Mouse (Mus musculus) heart, adult 9 months (tissue): ENCODE measurements around the gene Sorcs1.
A peak's percentile ranks its signal among the peaks of the same experiment; 100 is the strongest.

Source experiments
- DNase-seq, 2 experiments: peaks; one replicate each; pipeline ENCODE4 v3.0.0; 2022; ENCODE audit warnings: low spot score in 2 of 2

The Sorcs1 gene

GRCm38 (mm10) chr19:50677903-50678896 is at the start of gene Sorcs1:
Sorcs1 (minus strand) TSS chr19:50678646.
- DNase-seq, result no peak

GRCm38 (mm10) chr19:50683277-50683676 is 4.8 kb upstream of the Sorcs1 start:
- DNase-seq, result no peak

GRCm38 (mm10) chr19:50678946-50679345 is 500 bp upstream of the Sorcs1 start:
- DNase-seq, result no peak

- no peak for DNase-seq
Measured at GRCm38 (mm10) chr19:50676578-50677524, 1.6 kb downstream of the Sorcs1 start.

GRCm38 (mm10) chr19:50674921-50675320 is 3.5 kb downstream of the Sorcs1 start:
- DNase-seq, result no peak

DNA sequence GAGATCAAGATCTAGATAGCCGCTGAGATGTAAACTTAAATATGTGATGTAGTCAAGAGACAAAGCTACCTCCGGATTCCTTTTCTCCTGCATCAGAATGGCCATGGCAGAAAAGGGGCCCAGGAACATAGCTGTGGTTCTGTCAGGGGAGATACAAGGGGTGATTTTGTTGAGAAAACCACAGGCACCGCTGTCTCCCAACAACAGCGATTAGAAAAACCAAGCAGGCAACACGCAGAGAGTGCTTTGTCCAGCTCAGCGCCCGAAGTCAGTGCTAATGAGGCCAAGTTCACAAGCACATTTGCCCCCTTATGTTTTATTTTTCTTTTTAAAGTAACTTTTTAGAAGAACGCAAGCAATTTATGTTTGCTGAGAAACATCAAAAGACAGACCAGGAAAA is 10.9 kb downstream of the Sorcs1 start:
- no peak for DNase-seq

- no peak for DNase-seq
Measured at GRCm38 (mm10) chr19:50664311-50664710, 14.1 kb downstream of the Sorcs1 start.

- DNase-seq, result no peak
Measured at GRCm38 (mm10) chr19:50659144-50659543, 19.3 kb downstream of the Sorcs1 start.

- no peak for DNase-seq
Measured at GRCm38 (mm10) chr19:50652750-50653149, 25.7 kb downstream of the Sorcs1 start.

DNA sequence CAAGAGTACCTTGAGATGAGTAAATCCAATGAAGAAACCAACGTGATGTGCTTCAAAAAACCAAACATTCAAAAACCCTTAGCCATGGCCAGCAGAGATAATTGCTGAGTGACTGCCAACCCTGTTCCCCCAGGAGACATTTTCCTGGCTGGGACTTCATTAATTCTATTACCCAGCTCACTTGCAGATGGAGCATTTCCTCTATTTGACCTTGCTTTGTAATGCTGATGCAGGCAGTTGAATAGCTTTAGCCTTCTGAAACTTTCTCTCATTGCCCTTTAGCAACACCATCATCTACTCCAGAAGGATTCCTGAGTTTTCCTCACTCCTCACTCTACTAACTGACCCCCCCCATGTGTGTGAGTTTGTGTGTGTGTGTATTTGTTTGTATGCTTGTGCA is 34.6 kb downstream of the Sorcs1 start:
- peak in 1 of 2 experiments; percentile 6 for DNase-seq

- DNase-seq, result no peak
Measured at GRCm38 (mm10) chr19:50642121-50642520, 36.3 kb downstream of the Sorcs1 start.

- DNase-seq, result no peak
Measured at GRCm38 (mm10) chr19:50640251-50641032, 38.0 kb downstream of the Sorcs1 start.

DNA sequence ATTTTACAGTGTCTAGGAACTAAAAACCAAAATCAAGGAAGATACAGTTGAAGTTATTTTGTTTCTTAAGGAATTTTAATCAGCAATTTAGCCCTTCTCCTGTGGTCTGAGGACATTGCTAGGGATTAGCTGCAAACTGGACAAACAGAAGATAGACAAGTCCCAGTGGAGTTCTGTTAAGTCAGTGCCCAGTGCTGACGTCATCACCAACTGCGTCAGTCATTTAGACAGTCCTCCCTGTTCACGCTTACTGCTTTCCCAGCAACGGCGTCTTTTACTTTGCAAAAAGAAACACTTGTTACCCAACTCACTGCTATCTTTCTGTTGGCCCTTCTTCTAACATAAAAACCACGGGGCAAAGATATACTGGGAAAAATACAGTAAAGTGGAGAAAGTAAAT is 40.3 kb downstream of the Sorcs1 start:
- peak; percentile 2 to 10 for DNase-seq

- DNase-seq, result no peak
Measured at GRCm38 (mm10) chr19:50614013-50614412, 64.4 kb downstream of the Sorcs1 start.

DNA sequence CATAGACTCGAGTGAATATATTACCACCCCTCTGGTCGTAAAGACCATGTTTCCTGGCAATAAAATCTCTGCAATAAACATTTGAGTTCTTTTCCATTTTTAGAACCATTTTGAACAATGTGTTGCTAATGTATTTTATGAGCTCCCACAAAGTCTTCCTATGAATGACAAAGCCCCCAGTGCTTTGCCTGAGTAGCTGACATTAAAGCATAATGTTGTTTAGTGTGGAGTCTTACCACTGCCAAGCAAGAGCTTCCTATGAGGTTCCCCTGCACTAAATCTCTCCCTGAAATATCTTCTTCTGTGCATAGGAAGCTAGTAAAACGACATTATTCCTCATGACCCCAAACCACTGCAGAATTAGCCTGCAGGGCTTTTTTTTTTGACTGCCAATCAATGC is 66.8 kb downstream of the Sorcs1 start:
- DNase-seq, result no peak

DNA sequence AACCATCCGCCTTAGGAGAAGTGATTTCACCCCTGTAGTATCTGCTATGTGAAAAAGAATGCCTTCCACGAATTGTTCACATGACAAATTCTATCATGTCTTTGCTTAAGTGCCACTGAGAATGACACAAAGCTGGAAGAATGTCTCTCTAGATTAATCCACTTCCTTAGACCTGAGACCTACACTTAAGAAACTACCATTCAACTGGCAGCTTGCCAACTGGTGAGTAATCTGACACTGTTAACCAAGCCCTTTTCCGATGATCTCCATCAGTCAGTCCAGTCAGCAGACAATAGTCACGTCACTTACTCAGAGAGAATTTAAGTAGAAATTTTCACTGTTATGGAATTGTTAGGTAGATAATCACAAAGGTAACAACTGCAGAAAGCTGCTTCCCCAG is 74.6 kb downstream of the Sorcs1 start:
- no peak for DNase-seq

DNA sequence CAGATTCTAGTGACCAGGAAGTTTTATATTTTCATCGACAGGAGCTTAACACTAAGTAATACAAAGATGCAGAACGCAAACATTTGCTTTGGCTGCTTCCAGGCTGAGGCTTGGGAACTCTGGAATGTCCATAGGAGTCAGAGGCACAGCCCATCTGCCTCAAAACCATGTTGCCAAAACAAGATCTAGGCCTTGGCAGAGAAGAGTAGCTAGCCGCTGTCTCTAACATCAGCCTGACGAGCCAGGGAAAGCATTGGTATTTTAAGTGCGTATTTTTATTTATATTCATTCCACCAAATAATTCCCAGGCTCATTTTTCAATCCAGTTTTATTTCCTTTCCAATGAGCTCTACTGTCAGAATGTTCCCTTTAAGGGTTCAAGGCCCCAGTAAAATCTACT is 75.1 kb downstream of the Sorcs1 start:
- no peak for DNase-seq

DNA sequence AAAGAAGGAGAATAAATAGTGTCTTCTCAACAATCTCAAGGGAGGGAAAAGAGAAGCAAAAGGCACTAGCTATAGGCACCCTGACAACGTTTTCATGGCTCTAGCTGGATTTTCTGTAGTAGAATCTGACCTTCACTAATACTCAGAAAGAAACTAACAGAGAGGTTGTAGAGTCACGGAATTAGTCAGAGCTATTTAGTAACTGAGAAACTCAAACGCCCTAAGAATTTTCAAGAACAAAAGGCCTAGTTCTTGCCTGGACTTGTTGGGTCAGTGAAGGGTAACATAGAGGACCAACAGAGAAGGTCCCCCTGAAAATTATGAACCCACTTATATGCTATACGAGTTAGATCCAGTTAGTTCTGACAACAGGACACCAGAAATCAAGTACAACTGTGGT is 81.1 kb downstream of the Sorcs1 start:
- no peak for DNase-seq

GRCm38 (mm10) chr19:50586182-50586581 is 92.3 kb downstream of the Sorcs1 start:
- no peak for DNase-seq

DNA sequence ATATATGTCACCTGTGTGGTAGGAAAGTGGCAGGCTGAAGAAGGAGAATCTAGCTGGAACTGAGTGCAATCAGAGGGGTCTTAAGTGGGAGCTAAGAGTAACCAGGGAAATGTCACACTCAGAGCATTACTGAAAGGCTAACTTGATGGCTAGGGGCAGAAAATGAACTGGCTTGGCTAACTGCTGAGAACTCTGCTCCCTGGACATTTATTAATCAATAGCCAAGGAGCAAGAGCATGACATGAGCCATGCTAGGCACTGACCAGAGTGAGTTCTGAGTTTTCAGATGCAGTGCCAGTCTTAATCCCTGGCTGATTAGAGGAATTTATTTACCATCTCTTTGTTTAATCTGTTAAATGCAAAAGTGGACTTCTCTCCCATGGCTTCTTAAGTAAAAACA is 95.5 kb downstream of the Sorcs1 start:
- DNase-seq, result no peak

GRCm38 (mm10) chr19:50569669-50570195 is 108.7 kb downstream of the Sorcs1 start:
- DNase-seq, result no peak
